Mouse (Mus musculus) liver, embryonic 15.5 days (tissue): ENCODE data around the gene Sept7. TPM values are rescaled to one million over a fixed set of nuclear protein-coding genes. Genes with fewer than 3 reads are reported as not detected.

ENCODE experiments used
- ATAC-seq: fragments of 200-750 bp; cut with Nextera tagmentation; 2 replicates; pipeline ENCODE4 v1.8.0; 2017; ENCODE audit warnings: moderate number of reproducible peaks, mild to moderate bottlenecking, moderate library complexity; ENCODE audit not compliant: insufficient read depth
- H3K27ac ChIP-seq: fragments of 300-500 bp; sonication (generic); replicated peaks from 2 replicates; pipeline ENCODE4 v1.5.1; 2015; ENCODE audit warnings: mild to moderate bottlenecking, inconsistent platforms
- H3K27me3 ChIP-seq: fragments of 300-500 bp; sonication (generic); 2 replicates; pipeline ENCODE4 v1.6.1; 2015; ENCODE audit warnings: mild to moderate bottlenecking, inconsistent platforms
- H3K36me3 ChIP-seq: fragments of 300-500 bp; sonication (generic); replicated peaks from 2 replicates; pipeline ENCODE4 v1.6.1; 2015; ENCODE audit warnings: moderate library complexity, mild to moderate bottlenecking, inconsistent platforms
- H3K4me1 ChIP-seq: fragments of 300-500 bp; sonication (generic); replicated peaks from 2 replicates; pipeline ENCODE4 v1.6.1; 2015; ENCODE audit warnings: inconsistent platforms
- H3K4me2 ChIP-seq: fragments of 300-500 bp; sonication (generic); 2 replicates; pipeline ENCODE4 v1.6.1; 2015; ENCODE audit warnings: moderate library complexity, mild to moderate bottlenecking, inconsistent platforms
- H3K4me3 ChIP-seq: fragments of 300-500 bp; sonication (generic); replicated peaks from 2 replicates; pipeline ENCODE4 v1.5.1; 2015; ENCODE audit warnings: mild to moderate bottlenecking, inconsistent platforms
- H3K9ac ChIP-seq: fragments of 300-500 bp; sonication (generic); 2 replicates; pipeline ENCODE4 v1.6.1; 2015; ENCODE audit warnings: moderate library complexity, mild to moderate bottlenecking, inconsistent platforms
- H3K9me3 ChIP-seq: fragments of 300-500 bp; sonication (generic); replicated peaks from 2 replicates; pipeline ENCODE4 v1.6.1; 2016; ENCODE audit warnings: inconsistent platforms
- WGBS: fragments of 180-500 bp; shearing (Covaris S2); methylation state at CpG from one replicate; pipeline ENCODE4 v1.1.7; 2015; ENCODE audit warnings: mixed read lengths; ENCODE audit not compliant: insufficient replicate concordance; 5-methylcytosine and 5-hydroxymethylcytosine counted together
- polyA plus RNA-seq: library from polyadenylated mRNA; unstranded; fragments of >200 nt; fragmentation: Nextera tagmentation; extraction: Ambion mirVana; gene quantifications from 2 replicates; pipeline ENCODE4 v1.2.1, GENCODE M21; 2015

Gene Sept7
- polyA plus RNA-seq: 79.4 and 89.8 TPM in 2 replicates

DNA sequence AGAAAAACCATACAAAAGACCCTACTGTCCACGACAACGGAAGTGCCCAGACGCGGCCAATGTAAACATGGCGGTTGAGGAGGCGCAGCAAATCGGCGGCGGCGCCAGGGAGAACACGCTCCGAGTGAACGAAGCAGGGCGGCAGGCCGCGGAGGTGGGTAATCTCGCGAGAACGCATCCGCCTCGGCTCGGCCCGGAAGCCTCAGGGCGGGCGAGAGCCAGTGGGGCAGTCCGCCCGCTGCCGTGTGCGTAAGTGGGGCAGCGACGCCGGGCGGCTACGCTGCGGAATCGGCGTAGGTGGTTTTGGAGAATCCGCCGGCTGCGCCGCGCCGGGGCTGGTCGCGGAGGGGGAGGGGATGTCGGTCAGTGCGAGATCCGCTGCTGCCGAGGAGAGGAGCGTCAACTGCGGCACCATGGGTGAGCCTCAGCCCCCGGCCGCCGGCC lies at the start of gene Sept7:
TSS of gene Sept7 (plus strand) at position 157 of the 444 bp plus-strand sequence.
- WGBS: under 1% methylated on average over 51 of the region's 54 CpGs
- ATAC-seq: peak; percentile 97
- Histone ChIP-seq H3K27me3 (no peaks in the 10 kb centered on the region), H3K4me3 (peak within 1 kb of the TSS; percentile 96), H3K36me3 (no peaks in the 10 kb centered on the region), H3K4me1 (peaks cover 25% of the 10 kb centered on the region), H3K9ac (peak within 1 kb of the TSS; percentile 99), H3K4me2 (peak within 1 kb of the TSS; percentile 87), H3K27ac (peak within 1 kb of the TSS; percentile 99), H3K9me3 (no peaks in the 10 kb centered on the region)

GRCm38 (mm10) chr9:25208087-25208803 lies 44.0 kb upstream of the Sept7 start:
- WGBS: 48% methylated on average over 8 of the region's 8 CpGs
- no peaks in the 10 kb centered on the region for H3K27me3 ChIP-seq
- no peak overlapping the region for H3K4me2 ChIP-seq
- no peak overlapping the region for H3K4me3 ChIP-seq
- no peaks in the 10 kb centered on the region for H3K4me1 ChIP-seq
- no peak for ATAC-seq
- no peak overlapping the region for H3K9ac ChIP-seq
- H3K36me3 ChIP-seq: no peaks in the 10 kb centered on the region
- no peaks in the 10 kb centered on the region for H3K9me3 ChIP-seq
- H3K27ac ChIP-seq: no peak overlapping the region

- Histone ChIP-seq H3K4me1 (no peaks in the 10 kb centered on the region), H3K27ac (no peak overlapping the region), H3K4me3 (no peak overlapping the region), H3K9ac (no peak overlapping the region), H3K27me3 (no peaks in the 10 kb centered on the region), H3K9me3 (no peaks in the 10 kb centered on the region), H3K36me3 (no peaks in the 10 kb centered on the region), H3K4me2 (no peak overlapping the region)
- WGBS: 62% methylated on average over 9 of the region's 9 CpGs
- ATAC-seq: no peak
Observed at GRCm38 (mm10) chr9:25212309-25213163, 39.7 kb upstream of the Sept7 start.

- no peak overlapping the region for H3K4me2 ChIP-seq
- no peaks in the 10 kb centered on the region for H3K27me3 ChIP-seq
- no peaks in the 10 kb centered on the region for H3K36me3 ChIP-seq
- ATAC-seq: no peak
- no peaks in the 10 kb centered on the region for H3K9me3 ChIP-seq
- H3K4me3 ChIP-seq: no peak overlapping the region
- no peaks in the 10 kb centered on the region for H3K4me1 ChIP-seq
- no peak overlapping the region for H3K27ac ChIP-seq
- no peak overlapping the region for H3K9ac ChIP-seq
Observed at GRCm38 (mm10) chr9:25213164-25213557, 39.1 kb upstream of the Sept7 start.

GRCm38 (mm10) chr9:25215411-25215810 lies 36.8 kb upstream of the Sept7 start:
- Histone ChIP-seq H3K9ac (no peak overlapping the region), H3K4me2 (no peak overlapping the region), H3K4me1 (no peaks in the 10 kb centered on the region), H3K27me3 (no peaks in the 10 kb centered on the region), H3K4me3 (no peak overlapping the region), H3K9me3 (no peaks in the 10 kb centered on the region), H3K36me3 (no peaks in the 10 kb centered on the region), H3K27ac (no peak overlapping the region)
- WGBS: 36% methylated on average over 3 of the region's 3 CpGs
- ATAC-seq: no peak

- Histone ChIP-seq H3K4me2 (no peak overlapping the region), H3K9ac (no peak overlapping the region), H3K27me3 (no peaks in the 10 kb centered on the region), H3K9me3 (no peaks in the 10 kb centered on the region), H3K4me3 (no peak overlapping the region), H3K27ac (no peak overlapping the region), H3K4me1 (no peaks in the 10 kb centered on the region), H3K36me3 (no peaks in the 10 kb centered on the region)
- 13% methylated on average over 2 of the region's 2 CpGs for WGBS
- no peak for ATAC-seq
Observed at GRCm38 (mm10) chr9:25216210-25216609, 36.0 kb upstream of the Sept7 start.

- Histone ChIP-seq H3K9ac (no peak overlapping the region), H3K4me1 (no peaks in the 10 kb centered on the region), H3K27ac (no peak overlapping the region), H3K36me3 (no peaks in the 10 kb centered on the region), H3K4me2 (no peak overlapping the region), H3K9me3 (no peaks in the 10 kb centered on the region), H3K27me3 (no peaks in the 10 kb centered on the region), H3K4me3 (no peak overlapping the region)
- no peak for ATAC-seq
- 53% methylated on average over 3 of the region's 3 CpGs for WGBS
Observed at GRCm38 (mm10) chr9:25218954-25219353, 33.3 kb upstream of the Sept7 start.

- no peaks in the 10 kb centered on the region for H3K36me3 ChIP-seq
- H3K27ac ChIP-seq: no peak overlapping the region
- H3K4me1 ChIP-seq: no peaks in the 10 kb centered on the region
- no peak for ATAC-seq
- no peak overlapping the region for H3K4me3 ChIP-seq
- H3K27me3 ChIP-seq: no peaks in the 10 kb centered on the region
- H3K9ac ChIP-seq: no peak overlapping the region
- no peaks in the 10 kb centered on the region for H3K9me3 ChIP-seq
- WGBS: 28% methylated on average over 5 of the region's 5 CpGs
- H3K4me2 ChIP-seq: no peak overlapping the region
Observed at GRCm38 (mm10) chr9:25219882-25220281, 32.4 kb upstream of the Sept7 start.

DNA sequence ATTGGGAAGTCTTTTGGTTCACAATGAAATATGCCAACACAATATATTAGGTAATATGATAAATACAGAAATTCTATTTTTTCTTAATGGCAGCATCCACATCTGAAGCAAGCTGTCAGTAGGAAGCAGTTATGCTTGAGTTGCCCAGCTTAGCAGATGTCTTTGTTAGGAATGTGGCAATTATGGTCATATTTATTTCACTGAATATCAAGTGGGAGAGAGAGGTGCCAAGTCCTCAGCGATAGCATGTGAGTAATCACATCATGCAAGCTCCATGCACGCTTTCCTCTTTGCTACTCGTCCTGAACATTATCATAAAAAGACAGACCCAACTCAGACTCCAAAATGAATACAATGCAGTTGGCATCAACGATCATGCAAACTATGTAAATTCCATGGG lies 27.3 kb upstream of the Sept7 start:
- WGBS: 66% methylated on average over 4 of the region's 4 CpGs
- no peaks in the 10 kb centered on the region for H3K9me3 ChIP-seq
- H3K9ac ChIP-seq: no peak overlapping the region
- H3K27me3 ChIP-seq: no peaks in the 10 kb centered on the region
- no peaks in the 10 kb centered on the region for H3K36me3 ChIP-seq
- H3K4me1 ChIP-seq: no peaks in the 10 kb centered on the region
- no peak overlapping the region for H3K27ac ChIP-seq
- no peak overlapping the region for H3K4me2 ChIP-seq
- no peak overlapping the region for H3K4me3 ChIP-seq
- no peak for ATAC-seq

DNA sequence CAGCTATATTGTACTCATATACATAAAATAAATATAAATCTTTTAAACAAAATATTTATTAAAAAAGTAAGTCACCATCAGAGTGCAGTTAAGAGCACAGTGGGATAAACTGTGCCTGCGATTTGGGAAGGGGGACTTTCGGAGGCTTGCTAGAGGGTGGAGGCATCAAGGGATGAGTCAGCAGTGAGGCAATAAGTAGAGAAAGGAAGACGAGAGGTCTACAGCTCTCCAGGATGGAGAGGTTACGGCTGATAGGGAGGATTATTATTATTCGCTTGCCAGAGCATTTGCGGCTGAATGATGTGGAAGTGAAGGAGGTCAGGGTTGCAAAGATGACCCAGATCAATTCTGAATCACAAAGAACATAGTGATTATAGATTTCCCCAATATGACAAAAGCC lies 22.5 kb upstream of the Sept7 start:
- no peak overlapping the region for H3K4me2 ChIP-seq
- H3K4me1 ChIP-seq: no peaks in the 10 kb centered on the region
- H3K9ac ChIP-seq: no peak overlapping the region
- ATAC-seq: no peak
- no peaks in the 10 kb centered on the region for H3K27me3 ChIP-seq
- no peak overlapping the region for H3K4me3 ChIP-seq
- H3K36me3 ChIP-seq: no peaks in the 10 kb centered on the region
- WGBS: 57% methylated on average over 6 of the region's 6 CpGs
- H3K9me3 ChIP-seq: no peaks in the 10 kb centered on the region
- no peak overlapping the region for H3K27ac ChIP-seq

GRCm38 (mm10) chr9:25230213-25231039 lies 21.8 kb upstream of the Sept7 start:
- ATAC-seq: peak; percentile 84
- H3K4me2 ChIP-seq: no peak overlapping the region
- H3K9ac ChIP-seq: no peak overlapping the region
- no peaks in the 10 kb centered on the region for H3K27me3 ChIP-seq
- no peaks in the 10 kb centered on the region for H3K4me1 ChIP-seq
- H3K9me3 ChIP-seq: no peaks in the 10 kb centered on the region
- no peaks in the 10 kb centered on the region for H3K36me3 ChIP-seq
- peak overlapping the region; percentile 38; the same call in 1 of the 2 replicates for H3K27ac ChIP-seq
- no peak overlapping the region for H3K4me3 ChIP-seq
- 67% methylated on average over 10 of the region's 10 CpGs for WGBS
